Mouse (Mus musculus) spleen, postnatal 36 days (tissue): ENCODE measurements around the gene Msgn1.

ENCODE experiments used
- DNase-seq, 2 experiments: peaks; one replicate each; pipeline ENCODE4 v3.0.0; 2022; ENCODE audit warnings: low spot score in 2 of 2, mixed read lengths in 1 of 2

Gene Msgn1

GRCm38 (mm10) chr12:11208872-11209271 is at the start of gene Msgn1:
Gene Msgn1, minus strand, starts transcription at chr12:11208972.
- no peak for DNase-seq

DNA sequence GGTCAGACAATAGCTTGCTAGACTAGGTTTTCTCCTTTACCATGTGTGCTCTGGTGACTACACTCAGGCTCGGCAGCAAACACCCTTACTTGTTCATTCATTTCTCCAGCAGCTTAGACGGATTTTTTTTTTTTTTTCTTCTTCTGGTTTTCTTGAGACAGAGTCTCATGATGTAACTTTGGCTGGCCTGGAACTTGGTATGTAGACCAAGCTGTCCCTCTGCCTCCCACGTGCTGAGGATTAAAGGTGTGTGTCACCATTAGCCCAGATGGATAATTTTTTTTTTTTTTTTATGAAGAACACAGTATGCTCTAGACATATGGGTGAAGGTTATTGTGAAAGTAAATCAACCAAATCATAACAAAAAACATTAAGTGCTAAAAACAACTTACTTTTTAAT is 41.5 kb upstream of the Msgn1 start:
- no peak for DNase-seq

- DNase-seq, result no peak
Measured at GRCm38 (mm10) chr12:11247460-11247859, 38.7 kb upstream of the Msgn1 start.

GRCm38 (mm10) chr12:11235996-11236395 is 27.2 kb upstream of the Msgn1 start:
- no peak for DNase-seq

GRCm38 (mm10) chr12:11230267-11230666 is 21.5 kb upstream of the Msgn1 start:
- peak; percentile 31 to 46 for DNase-seq

- no peak for DNase-seq
Measured at GRCm38 (mm10) chr12:11226529-11227268, 17.9 kb upstream of the Msgn1 start.

DNA sequence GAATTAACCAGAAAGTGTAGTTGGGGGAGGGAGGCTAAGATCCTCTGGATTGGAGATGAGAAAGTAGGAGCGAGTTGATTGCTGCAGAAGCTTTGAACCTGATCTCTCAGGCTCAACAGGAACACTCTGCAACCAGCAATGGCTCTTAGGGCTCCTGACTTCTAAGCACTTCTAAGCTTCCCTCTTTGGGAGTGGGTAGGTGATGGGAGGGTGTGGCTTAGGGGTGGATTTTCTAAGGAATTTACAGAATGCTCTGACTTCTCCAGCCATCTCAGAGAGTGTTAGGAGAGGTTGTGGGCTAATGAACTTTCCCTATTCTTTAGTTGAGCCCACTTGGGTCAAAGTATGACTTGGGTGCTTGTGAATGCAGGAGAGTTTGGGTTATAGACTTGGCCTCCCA is 17.4 kb upstream of the Msgn1 start:
- DNase-seq, result no peak

DNA sequence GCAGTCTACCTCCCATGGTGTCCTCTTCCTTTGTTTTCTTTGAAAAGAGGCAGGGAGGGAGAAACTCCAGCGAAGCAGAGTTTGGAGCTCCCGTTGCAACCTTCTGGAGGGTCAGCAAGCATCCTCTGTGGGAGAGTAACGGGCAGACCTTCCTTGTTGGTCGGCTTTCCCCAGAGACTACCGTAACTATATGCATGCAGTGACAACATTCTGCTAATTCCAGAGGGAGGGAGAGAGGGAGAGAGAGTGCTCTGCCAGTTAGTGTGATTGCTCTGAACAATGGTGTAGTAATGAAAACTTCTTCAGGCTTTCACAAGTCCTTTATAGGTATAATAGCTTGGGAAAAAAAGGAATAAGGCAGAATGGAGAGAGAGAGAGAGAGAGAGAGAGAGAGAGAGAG is 15.9 kb upstream of the Msgn1 start:
- no peak for DNase-seq

DNA sequence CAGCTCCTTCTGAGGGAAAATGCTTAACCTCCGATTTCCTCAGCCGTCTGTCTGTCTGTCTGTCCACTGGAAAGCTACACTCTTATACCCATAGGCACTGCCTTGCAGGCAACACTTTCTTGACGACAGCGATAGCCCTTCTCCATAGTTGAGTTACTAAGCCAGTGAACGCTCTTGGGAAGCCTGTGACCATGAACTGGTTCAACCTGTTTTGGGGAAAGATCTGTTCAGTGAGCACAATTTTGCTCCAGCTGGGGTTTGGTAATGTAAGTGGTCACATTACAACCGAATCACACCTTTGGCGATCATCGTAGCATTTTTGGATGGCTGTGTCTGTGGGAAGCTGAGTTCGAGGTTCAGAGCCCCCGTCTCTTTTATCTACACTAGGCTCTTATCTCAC is 14.3 kb upstream of the Msgn1 start:
- no peak for DNase-seq

DNA sequence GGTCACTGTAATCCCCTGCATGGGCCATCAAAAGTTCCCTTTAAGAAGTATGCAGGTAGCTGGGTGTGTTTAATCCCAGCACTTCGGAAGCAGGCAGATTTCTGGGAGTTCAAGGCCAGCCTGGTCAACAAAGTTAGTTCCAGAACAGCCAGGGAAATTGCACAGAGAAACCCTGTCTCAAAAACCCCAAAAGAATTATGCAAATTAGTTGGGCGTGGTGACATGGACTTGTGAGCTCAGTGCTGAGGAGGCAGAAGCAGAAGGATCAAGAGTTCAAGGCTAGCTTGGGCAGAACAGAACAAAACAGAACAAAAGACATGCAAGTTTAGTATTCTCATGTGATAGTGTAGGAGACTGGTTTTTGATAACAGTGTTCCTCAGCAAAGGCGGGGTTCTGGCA is 13.8 kb upstream of the Msgn1 start:
- DNase-seq, result peak; percentile 31 to 45

DNA sequence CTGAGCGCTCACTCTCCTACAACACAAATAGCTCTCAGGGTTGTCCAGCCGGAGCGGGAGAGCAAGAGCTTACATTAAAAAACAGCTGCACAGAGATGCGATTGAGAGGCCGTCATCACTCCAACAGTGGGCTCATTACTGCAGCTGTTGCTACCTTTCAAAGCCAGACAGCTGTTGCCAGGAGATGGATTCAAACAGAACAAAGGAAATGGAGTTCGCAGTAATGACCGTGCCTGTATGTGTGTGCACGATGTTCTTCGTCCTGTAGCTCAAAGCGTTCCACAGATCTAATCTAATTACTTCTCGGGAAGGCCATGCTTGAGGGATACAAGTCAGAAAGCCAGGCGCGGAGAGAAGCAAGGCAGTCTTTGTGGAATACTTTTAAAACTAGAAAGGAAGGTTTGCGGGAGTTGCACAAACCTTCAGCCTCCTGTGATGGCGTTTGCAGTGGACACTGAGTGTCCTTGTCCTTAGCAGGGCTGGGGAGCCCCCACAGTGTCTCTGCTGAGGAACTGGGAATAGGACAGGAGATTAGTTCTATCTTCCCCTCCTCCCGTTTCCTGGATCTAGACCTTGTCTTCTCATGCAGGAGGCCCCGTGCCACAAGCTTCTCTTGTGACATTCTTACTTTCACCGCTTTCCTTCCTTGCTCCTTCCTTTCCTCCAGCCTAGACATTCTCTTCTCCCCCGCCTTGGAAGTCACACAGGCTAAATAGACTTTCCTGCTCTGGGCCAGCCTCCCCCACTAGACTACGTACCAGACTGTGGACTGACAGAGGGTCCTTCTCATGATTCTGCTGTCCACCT is 13.0 kb upstream of the Msgn1 start:
- no peak for DNase-seq

DNA sequence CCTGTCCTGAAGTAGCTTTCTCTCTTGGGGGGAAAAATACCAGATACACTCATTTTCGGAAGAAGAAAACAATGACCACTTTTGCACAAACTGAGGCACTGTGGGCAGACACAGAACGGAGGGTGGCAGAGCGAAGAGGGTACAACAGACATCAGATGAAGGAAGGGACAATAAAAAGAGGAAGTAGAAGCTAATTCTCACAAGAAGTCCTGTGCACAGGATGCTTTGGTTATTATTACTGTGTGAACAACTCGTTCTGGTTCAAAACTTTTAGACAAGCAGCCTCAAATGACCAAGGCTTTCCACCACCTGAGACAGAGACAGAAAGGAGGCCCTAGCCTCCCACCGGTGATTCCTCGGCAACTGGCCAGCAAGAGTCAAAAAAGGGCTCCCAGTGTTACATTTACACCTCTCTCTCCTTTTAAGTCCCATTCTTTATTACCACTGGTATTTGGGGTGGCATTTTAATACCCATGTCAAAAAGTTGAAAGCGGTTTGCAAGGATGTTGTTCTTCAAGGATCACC is 9.0 kb upstream of the Msgn1 start:
- peak; percentile 79 to 80 for DNase-seq

GRCm38 (mm10) chr12:11216454-11216853 is 7.7 kb upstream of the Msgn1 start:
- no peak for DNase-seq

- DNase-seq, result peak; percentile 34 to 51
Measured at GRCm38 (mm10) chr12:11215555-11215954, 6.8 kb upstream of the Msgn1 start.

- peak; percentile 67 to 68 for DNase-seq
Measured at GRCm38 (mm10) chr12:11214776-11215175, 6.0 kb upstream of the Msgn1 start.

- no peak for DNase-seq
Measured at GRCm38 (mm10) chr12:11212881-11213280, 4.1 kb upstream of the Msgn1 start.

- DNase-seq, result no peak
Measured at GRCm38 (mm10) chr12:11210361-11210760, 1.6 kb upstream of the Msgn1 start.

DNA sequence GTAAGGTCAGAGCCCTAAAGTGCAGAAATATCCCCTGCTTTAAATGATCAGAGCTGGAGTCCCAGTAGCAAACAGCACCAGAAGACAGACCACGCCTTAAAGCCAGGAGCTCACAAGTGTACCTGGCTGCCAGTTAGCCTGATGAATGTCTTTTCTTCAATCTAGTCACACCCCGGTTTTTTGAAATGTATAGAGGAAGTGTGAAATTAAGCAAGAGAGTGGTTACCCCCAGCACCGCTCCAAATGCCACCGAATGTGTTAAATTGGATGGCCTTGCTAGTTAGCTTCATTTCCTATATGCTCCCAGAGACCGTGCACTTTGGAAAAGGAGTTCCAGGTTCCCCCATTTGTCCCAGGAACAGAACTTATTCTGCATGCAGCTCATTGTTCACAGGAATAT is 864 bp upstream of the Msgn1 start:
- no peak for DNase-seq

- DNase-seq, result no peak
Measured at GRCm38 (mm10) chr12:11206321-11206720, 2.5 kb downstream of the Msgn1 start.

DNA sequence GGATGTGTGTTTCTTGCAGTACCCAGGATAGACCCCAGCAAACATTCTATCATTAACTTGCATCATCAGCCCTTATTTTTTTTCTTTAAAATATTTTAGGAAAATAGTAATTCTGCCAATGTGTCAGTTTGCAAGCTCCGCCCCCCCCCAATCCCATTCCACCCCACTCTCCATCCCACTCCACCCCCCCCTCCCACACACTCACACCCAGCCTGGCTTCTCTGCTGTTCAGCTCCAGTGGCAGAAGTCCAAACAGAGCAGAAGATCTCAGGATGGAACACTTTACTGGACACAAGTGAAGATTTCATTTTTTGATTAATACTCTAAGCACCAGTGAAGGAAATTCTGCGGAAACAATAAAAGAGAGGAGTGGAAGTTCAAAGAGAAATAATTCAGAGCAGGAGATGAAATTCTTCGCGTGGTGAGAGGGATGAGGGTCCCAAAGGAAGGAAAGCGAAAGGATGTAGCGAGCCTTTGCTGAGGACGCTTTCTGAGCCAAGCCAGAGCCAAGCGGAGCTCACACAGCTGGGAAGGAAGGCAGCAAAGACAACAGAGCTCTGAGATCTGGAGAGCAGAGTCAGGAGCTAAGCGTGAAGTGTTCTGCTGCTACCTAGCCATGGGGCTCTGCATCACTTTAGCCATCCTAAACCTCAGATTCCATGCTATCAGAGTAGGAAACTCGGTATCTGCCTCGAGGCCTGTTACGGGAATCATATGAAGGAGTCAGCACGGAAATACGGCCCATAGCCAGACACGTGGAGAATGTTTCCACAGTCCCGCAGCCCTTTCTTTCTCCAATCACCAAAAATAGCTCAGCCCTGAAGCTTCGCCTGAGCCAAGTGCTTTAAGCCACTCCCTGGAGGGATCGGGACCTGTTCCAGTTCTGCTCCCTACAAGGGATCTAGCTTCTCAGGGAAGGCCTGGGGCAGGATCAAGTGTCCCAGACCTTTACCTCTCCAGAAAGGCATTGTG is 4.8 kb downstream of the Msgn1 start:
- no peak for DNase-seq

GRCm38 (mm10) chr12:11202476-11202875 is 6.3 kb downstream of the Msgn1 start:
- DNase-seq, result no peak

DNA sequence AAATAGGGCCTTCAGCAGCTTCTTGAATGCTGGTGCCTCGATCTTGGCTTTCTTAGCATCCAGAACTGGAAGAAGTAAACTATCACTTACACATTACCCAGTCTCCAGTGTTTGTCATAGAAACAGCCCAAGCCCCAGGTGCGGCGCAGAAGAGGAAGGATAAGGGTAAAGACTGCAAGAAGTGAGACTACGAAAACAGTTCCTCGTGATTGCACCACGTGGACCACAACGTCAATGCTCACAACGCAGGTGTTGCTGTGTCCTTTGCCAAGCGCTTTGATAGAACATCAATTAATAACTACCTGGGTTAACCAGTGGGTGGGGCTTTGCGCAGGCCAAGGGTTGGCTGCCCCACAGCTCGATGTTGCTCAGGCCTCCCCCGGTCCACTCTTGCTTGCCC is 8.1 kb downstream of the Msgn1 start:
- DNase-seq, result peak; percentile 43 to 44
